Mouse (Mus musculus): Measurements from ENCODE around the gene Asb13.

The Asb13 gene

DNA sequence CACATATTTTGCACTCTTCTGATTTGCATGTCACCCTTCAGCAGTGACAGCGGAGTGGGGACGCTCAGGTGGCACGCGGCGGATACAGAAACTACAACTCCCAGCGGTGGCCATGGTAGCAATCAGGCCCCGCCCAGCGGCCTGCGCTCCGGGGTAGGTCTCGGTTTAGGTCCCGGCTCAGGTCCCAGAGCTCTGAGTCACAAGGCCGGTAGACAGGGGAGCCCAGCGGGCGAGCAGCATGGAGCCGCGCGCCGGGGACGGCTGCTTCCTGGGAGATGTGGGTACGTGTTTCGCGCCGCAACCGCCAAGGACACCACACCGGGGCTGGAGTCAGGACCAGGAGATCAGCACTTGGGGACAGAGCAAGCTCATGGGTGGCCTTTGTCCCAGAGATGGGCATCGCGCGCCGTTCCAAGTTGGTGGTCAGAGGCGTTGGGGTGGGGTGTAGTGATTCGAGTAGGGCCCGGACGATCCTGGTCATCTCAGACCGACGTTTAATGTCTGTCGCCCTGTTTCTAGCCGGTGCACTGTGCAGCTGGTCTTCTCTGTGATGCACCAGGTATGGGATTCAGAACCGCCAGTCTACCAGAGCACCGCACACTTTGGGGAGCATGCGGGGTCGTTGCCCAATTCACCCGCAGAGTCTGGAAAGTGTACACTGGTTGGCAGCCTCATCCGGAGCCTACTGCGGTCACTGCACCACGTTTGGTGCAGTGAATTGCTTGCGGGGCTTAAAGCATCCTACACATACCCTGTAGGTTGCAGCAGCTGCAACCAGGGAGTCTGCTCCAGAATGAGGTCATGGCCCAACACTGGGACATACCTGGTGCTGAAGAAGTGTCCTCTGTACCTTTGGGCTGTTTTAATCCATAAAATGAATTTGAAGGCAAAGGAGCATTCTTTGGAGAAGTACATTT is at the start of gene Asb13:
TSS of gene Asb13 (plus strand) at position 138 of the 917 bp plus-strand sequence.
- peak; percentile 86 for DNase-seq (ENCODE audit: low spot score)

DNA sequence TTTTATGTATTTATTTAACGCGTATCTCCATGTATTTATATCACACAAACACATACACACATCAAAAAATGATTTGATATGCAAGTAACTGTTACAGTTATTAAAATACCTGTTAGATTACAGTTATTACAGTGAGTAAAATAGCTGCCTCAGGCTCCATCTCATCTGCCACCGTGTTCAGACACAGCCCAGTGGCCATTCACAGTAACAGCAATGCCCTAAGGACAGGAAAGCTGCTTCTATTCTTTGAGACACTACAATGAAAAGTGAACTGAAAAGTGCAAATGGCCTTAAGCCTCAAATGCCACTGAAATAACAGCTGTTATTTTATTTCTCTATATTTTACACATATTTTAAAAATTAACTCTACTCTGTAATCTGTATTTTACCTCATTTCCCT is 43.0 kb upstream of the Asb13 start:
- DNase-seq (ENCODE audit: low spot score): no peak

- DNase-seq (ENCODE audit: low spot score): no peak
Measured at GRCm38 (mm10) chr13:3594311-3594710, 39.5 kb upstream of the Asb13 start.

GRCm38 (mm10) chr13:3596232-3596631 is 37.6 kb upstream of the Asb13 start:
- no peak for DNase-seq (ENCODE audit: low spot score)

- DNase-seq (ENCODE audit: low spot score): no peak
Measured at GRCm38 (mm10) chr13:3609780-3610117, 24.1 kb upstream of the Asb13 start.

GRCm38 (mm10) chr13:3610118-3610794 is 23.6 kb upstream of the Asb13 start:
- DNase-seq (ENCODE audit: low spot score): peak; percentile 63

- peak; percentile 99 for DNase-seq (ENCODE audit: low spot score)
Measured at GRCm38 (mm10) chr13:3610795-3611438, 22.9 kb upstream of the Asb13 start, which contains the start of gene Fam208b. Gene Fam208b (minus strand): TSS chr13:3611108.

GRCm38 (mm10) chr13:3627139-3627538 is 6.7 kb upstream of the Asb13 start:
- no peak for DNase-seq (ENCODE audit: low spot score)

DNA sequence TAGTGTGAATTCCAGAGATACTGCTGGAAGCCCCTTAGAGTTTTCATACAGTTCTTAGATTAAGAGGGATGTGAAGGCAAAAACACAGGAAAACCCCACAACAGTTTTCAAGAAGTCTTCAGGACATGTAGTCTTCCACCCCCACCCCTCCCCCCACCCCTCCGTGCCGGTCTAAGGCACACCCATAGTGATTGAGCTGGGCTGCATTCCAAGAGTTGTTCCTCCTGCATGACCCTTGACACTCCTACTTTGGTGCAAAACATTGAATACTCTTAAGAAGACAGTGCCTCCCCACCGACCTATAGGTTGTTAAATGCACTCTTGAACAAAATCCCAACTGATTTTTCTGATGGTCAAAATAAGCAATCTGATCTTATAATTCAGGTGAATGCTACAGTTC is 5.7 kb upstream of the Asb13 start:
- no peak for DNase-seq (ENCODE audit: low spot score)

DNA sequence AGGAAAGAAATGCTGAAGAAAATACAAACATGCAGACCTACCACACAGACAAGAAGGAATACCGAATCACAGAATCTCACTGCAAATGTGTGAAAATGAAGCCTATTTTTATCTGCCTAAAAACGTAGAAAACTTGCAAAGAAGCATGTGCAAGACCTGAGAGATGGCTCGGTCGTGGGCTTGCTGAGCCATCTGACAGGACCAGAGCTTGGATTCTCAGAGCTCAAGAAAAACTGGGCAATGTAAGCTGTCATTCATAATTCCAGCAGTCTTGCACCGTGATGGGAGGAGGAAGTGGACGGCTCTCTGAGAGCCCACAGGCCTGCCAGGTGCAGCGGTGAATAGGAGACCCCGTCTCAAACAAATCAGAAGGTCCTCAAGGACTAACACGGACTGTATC is 1.3 kb upstream of the Asb13 start:
- DNase-seq (ENCODE audit: low spot score): no peak

DNA sequence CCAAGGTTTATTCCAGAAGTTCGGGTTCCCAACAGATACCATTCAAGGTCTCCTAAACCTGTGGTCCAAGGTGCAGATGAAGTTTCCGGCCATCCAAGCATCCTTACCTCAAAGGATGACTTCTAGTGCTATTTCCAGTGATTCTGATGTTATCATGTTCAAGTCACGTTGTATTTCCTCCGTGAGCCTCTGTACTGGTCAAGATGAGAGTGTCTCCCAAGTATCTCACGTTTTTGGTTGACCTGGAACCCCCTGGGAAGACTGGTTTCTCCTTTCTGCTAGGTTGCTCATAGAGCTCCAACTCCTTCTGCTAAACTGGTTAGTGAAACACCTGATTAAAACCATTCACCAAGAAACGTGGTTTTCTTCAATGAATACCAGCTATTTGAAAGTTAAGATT is 701 bp upstream of the Asb13 start:
- no peak for DNase-seq (ENCODE audit: low spot score)

- DNase-seq (ENCODE audit: low spot score): no peak
Measured at GRCm38 (mm10) chr13:3635076-3635475, 1.2 kb downstream of the Asb13 start.

GRCm38 (mm10) chr13:3636797-3637196 is 3.0 kb downstream of the Asb13 start:
- DNase-seq (ENCODE audit: low spot score): no peak

- DNase-seq (ENCODE audit: low spot score): peak; percentile 23
Measured at GRCm38 (mm10) chr13:3642049-3642448, 8.2 kb downstream of the Asb13 start.

DNA sequence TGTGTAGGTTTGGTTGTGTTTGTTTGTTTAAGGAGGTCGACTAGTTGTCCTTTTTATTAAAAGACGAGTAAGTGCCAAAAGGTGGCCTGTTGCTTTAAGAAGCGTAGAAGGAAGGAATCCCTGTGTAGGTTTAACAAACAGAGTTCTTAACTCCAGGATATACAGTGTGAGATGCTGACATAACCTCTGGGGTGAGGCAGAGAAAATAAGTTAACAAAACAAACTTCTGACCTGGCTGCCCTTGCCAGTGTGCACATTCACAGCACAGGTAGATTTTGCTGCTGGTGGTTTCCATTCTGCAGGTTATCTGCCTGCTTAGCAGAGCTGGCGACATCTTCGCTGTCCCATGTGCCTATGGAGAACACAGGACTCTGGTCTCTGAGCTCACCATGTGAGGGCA is 8.7 kb downstream of the Asb13 start:
- DNase-seq (ENCODE audit: low spot score): no peak

DNA sequence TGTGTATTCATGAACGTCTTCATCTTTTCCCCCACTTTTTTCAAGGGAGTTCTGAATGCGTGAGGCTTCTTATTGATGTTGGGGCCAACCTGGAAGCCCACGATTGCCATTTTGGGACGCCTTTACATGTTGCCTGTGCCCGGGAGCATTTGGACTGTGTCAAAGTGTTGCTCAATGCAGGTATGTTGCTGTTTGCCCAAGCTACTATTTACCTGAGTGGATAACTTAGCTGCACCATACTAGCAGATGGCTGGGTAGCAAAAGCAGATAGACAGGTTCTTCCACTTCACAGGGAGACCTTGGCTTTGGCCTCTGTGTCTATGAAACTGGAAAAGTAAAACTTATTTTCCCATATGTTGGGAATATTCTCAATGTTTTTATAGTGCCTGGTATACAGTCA is 11.0 kb downstream of the Asb13 start:
- DNase-seq (ENCODE audit: low spot score): no peak

- DNase-seq (ENCODE audit: low spot score): no peak
Measured at GRCm38 (mm10) chr13:3645919-3646318, 12.1 kb downstream of the Asb13 start.

- no peak for DNase-seq (ENCODE audit: low spot score)
Measured at GRCm38 (mm10) chr13:3646566-3646965, 12.7 kb downstream of the Asb13 start.

DNA sequence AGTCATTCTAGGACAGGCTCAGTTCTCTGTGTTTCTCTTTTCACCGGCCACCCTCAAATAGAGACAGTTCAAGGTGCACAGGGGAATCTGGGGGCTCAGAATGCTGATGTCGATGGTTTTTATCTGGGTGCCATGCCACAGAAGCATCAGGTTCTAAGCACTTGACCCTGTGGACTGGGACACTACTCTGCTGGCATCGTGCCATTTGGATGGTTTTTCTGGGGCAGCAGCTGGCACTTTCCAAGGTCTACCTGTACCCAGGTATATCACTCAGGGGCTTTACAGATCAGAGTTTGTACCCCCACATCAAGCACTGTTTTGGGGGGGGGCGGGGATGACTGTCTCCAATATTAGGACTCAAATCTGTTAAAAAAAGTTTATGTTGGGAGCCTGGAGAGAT is 16.7 kb downstream of the Asb13 start:
- DNase-seq (ENCODE audit: low spot score): no peak

- DNase-seq (ENCODE audit: low spot score): no peak
Measured at GRCm38 (mm10) chr13:3654432-3654831, 20.6 kb downstream of the Asb13 start.

- no peak for DNase-seq (ENCODE audit: low spot score)
Measured at GRCm38 (mm10) chr13:3659163-3660160, 25.6 kb downstream of the Asb13 start.

- no peak for DNase-seq (ENCODE audit: low spot score)
Measured at GRCm38 (mm10) chr13:3664241-3664640, 30.4 kb downstream of the Asb13 start.

Data from embryo, embryonic 10.5 days (tissue).